Mouse (Mus musculus): ENCODE results near the gene Fam13a. TPM values are rescaled to one million over a fixed set of nuclear protein-coding genes. Genes with fewer than 3 reads are reported as not detected.

Gene Fam13a
- polyA plus RNA-seq, 1 experiment from 2014 or later, result 5.7 TPM

- H3K36me3 ChIP-seq, result no peaks in the 10 kb centered on the region
- no peak overlapping the region for H3K4me2 ChIP-seq (replicated peaks)
- no peak overlapping the region for H3K27ac ChIP-seq
- H3K9ac ChIP-seq, result no peak overlapping the region
- H3K4me3 ChIP-seq, result no peak overlapping the region
- no peaks in the 10 kb centered on the region for H3K27me3 ChIP-seq
- WGBS, result 73% methylated on average over 4 of the region's 4 CpGs
- peaks cover 5% of the 10 kb centered on the region; the same call in 1 of the 2 replicates for H3K4me1 ChIP-seq
- H3K9me3 ChIP-seq, result no peaks in the 10 kb centered on the region
- ATAC-seq (ENCODE audit: insufficient number of reproducible peaks, insufficient read depth, low FRiP score, low TSS enrichment), result no peak
These were observed 93.2 kb downstream of the Fam13a start for GRCm38 (mm10) chr6:58931149-58931548.

DNA sequence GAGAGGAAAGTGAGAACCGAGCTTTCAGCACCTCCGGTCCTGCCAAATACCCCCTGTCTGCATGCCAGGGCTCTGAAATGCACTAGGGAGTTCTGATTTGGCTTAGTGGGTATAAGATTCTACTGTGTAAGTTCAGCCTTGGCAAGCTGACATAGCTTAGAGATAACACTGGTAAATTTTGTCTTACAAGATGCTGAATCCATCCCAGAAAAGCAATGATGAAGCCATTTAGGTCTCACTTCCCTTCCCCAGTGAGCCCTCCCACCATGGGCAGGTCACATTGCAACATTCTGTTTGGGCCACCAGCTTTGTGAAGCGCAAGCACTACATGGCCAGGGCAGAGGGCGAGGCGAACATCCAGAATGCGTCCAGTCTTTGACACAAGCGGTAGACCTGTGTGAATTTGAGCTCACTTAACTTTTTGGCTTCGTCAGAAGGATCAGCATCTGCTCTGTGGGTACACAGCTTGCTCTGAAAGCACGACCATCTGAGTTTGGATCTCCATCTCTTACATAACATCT lies 94.4 kb downstream of the Fam13a start:
- WGBS, result 87% methylated on average over 9 of the region's 9 CpGs

GRCm38 (mm10) chr6:58927881-58928280 lies 96.5 kb downstream of the Fam13a start:
- Histone ChIP-seq H3K4me3 (no peak overlapping the region), H3K4me2 (replicated peaks) (no peak overlapping the region), H3K27ac (no peak overlapping the region), H3K27me3 (no peaks in the 10 kb centered on the region), H3K36me3 (no peaks in the 10 kb centered on the region), H3K9ac (no peak overlapping the region), H3K4me1 (peaks cover under 1% of the 10 kb centered on the region; the same call in 1 of the 2 replicates), H3K9me3 (no peaks in the 10 kb centered on the region)
- ATAC-seq (ENCODE audit: insufficient number of reproducible peaks, insufficient read depth, low FRiP score, low TSS enrichment), result no peak
- WGBS, result 76% methylated on average over 2 of the region's 2 CpGs

More for the DNA sequence above, 94.4 kb downstream of the Fam13a start:
- no peak for ATAC-seq (ENCODE audit: insufficient number of reproducible peaks, insufficient read depth, low FRiP score, low TSS enrichment)
- no peak overlapping the region for H3K4me2 ChIP-seq (replicated peaks)
- no peaks in the 10 kb centered on the region for H3K9me3 ChIP-seq
- H3K9ac ChIP-seq, result no peak overlapping the region
- no peak overlapping the region for H3K27ac ChIP-seq
- H3K4me3 ChIP-seq, result no peak overlapping the region
- peaks cover 5% of the 10 kb centered on the region; the same call in 1 of the 2 replicates for H3K4me1 ChIP-seq
- no peaks in the 10 kb centered on the region for H3K36me3 ChIP-seq
- H3K27me3 ChIP-seq, result no peaks in the 10 kb centered on the region

- H3K4me1 ChIP-seq, result no peaks in the 10 kb centered on the region
- ATAC-seq (ENCODE audit: insufficient number of reproducible peaks, insufficient read depth, low FRiP score, low TSS enrichment), result no peak
- 89% methylated on average over 5 of the region's 5 CpGs for WGBS
- H3K27me3 ChIP-seq, result no peaks in the 10 kb centered on the region
- no peaks in the 10 kb centered on the region for H3K36me3 ChIP-seq
- no peak overlapping the region for H3K27ac ChIP-seq
- no peak overlapping the region for H3K4me2 ChIP-seq (replicated peaks)
- no peak overlapping the region for H3K4me3 ChIP-seq
- H3K9me3 ChIP-seq, result no peaks in the 10 kb centered on the region
- no peak overlapping the region for H3K9ac ChIP-seq
These were observed 101.8 kb downstream of the Fam13a start for GRCm38 (mm10) chr6:58922511-58922910.

GRCm38 (mm10) chr6:58921623-58922022 lies 102.7 kb downstream of the Fam13a start:
- H3K9ac ChIP-seq, result no peak overlapping the region
- 46% methylated on average over 3 of the region's 3 CpGs for WGBS
- no peaks in the 10 kb centered on the region for H3K4me1 ChIP-seq
- no peak overlapping the region for H3K27ac ChIP-seq
- H3K4me2 ChIP-seq (replicated peaks), result no peak overlapping the region
- H3K4me3 ChIP-seq, result no peak overlapping the region
- no peaks in the 10 kb centered on the region for H3K36me3 ChIP-seq
- H3K9me3 ChIP-seq, result no peaks in the 10 kb centered on the region
- no peak for ATAC-seq (ENCODE audit: insufficient number of reproducible peaks, insufficient read depth, low FRiP score, low TSS enrichment)
- H3K27me3 ChIP-seq, result no peaks in the 10 kb centered on the region

DNA sequence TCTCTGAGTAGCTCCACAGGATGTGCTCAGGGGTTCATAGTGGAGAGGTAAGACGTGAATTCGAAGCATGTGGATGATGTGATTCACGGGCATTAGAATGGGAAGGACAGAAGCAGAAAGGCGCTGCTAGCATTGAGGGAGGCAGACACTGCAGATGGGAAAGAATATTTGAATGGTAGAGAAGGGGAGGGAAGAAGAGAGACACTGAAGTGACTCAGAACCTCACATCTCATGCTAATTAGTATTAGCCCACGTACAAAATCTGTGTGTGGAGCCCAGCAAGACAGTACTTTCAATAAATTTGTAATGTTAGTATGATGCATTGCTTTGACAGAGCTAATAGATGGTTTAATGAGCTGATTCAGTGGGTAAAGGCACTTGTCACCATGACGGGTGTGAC lies 103.6 kb downstream of the Fam13a start:
- no peak overlapping the region for H3K4me3 ChIP-seq
- no peaks in the 10 kb centered on the region for H3K27me3 ChIP-seq
- H3K9me3 ChIP-seq, result no peaks in the 10 kb centered on the region
- H3K9ac ChIP-seq, result no peak overlapping the region
- H3K27ac ChIP-seq, result no peak overlapping the region
- H3K36me3 ChIP-seq, result no peaks in the 10 kb centered on the region
- ATAC-seq (ENCODE audit: insufficient number of reproducible peaks, insufficient read depth, low FRiP score, low TSS enrichment), result no peak
- no peak overlapping the region for H3K4me2 ChIP-seq (replicated peaks)
- WGBS, result 88% methylated on average over 6 of the region's 6 CpGs
- no peaks in the 10 kb centered on the region for H3K4me1 ChIP-seq

DNA sequence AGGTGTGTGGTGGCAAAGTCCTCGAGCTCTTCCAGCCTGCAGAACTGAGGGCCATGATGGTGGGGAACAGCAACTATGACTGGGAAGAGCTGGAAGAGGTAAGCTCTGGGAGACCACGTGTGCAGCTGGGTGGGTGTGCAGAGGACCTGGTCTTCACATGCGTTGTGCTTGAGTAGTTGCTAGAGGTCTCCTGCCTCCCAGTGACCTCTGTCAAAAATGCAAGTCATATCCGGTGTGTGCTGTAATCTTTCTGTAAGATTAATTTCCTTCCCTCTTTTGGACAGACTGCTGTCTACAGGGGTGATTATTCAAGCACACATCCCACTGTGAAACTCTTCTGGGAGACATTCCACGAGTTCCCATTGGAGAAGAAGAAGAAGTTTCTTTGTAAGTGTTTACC lies 107.9 kb downstream of the Fam13a start:
- WGBS, result 80% methylated on average over 5 of the region's 5 CpGs
- Histone ChIP-seq H3K4me2 (replicated peaks) (no peak overlapping the region), H3K27me3 (no peaks in the 10 kb centered on the region), H3K4me1 (no peaks in the 10 kb centered on the region), H3K36me3 (no peaks in the 10 kb centered on the region), H3K27ac (no peak overlapping the region), H3K4me3 (no peak overlapping the region), H3K9ac (no peak overlapping the region), H3K9me3 (no peaks in the 10 kb centered on the region)
- no peak for ATAC-seq (ENCODE audit: insufficient number of reproducible peaks, insufficient read depth, low FRiP score, low TSS enrichment)

- no peaks in the 10 kb centered on the region for H3K9me3 ChIP-seq
- no peak overlapping the region for H3K9ac ChIP-seq
- H3K36me3 ChIP-seq, result no peaks in the 10 kb centered on the region
- no peaks in the 10 kb centered on the region for H3K27me3 ChIP-seq
- H3K4me1 ChIP-seq, result no peaks in the 10 kb centered on the region
- H3K4me2 ChIP-seq (replicated peaks), result no peak overlapping the region
- 82% methylated on average over 5 of the region's 5 CpGs for WGBS
- H3K27ac ChIP-seq, result no peak overlapping the region
- no peak for ATAC-seq (ENCODE audit: insufficient number of reproducible peaks, insufficient read depth, low FRiP score, low TSS enrichment)
- no peak overlapping the region for H3K4me3 ChIP-seq
These were observed 110.4 kb downstream of the Fam13a start for GRCm38 (mm10) chr6:58913971-58914370.

DNA sequence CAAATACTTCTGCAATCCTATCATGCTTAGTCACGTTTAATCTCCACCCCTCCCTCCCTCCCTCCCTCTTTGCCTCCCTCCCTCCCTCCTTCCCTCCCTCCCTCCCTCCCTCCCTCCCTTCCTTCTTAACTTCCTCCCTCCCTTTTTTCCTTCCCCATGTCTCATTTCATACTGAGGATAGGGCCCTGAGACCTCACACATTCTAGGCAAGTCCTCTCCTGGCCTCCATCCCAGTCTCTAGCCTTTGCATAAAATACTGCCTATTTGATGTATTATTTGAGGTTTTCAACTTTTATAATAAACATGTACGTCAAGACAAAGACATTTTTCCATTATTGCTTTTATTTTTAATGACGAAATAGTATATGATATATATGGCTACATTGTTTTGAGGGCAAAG lies 110.8 kb downstream of the Fam13a start:
- Histone ChIP-seq H3K4me2 (replicated peaks) (no peak overlapping the region), H3K9me3 (no peaks in the 10 kb centered on the region), H3K36me3 (no peaks in the 10 kb centered on the region), H3K4me1 (no peaks in the 10 kb centered on the region), H3K27me3 (no peaks in the 10 kb centered on the region), H3K9ac (no peak overlapping the region), H3K4me3 (no peak overlapping the region), H3K27ac (no peak overlapping the region)
- ATAC-seq (ENCODE audit: insufficient number of reproducible peaks, insufficient read depth, low FRiP score, low TSS enrichment), result no peak
- 74% methylated on average over 3 of the region's 3 CpGs for WGBS

DNA sequence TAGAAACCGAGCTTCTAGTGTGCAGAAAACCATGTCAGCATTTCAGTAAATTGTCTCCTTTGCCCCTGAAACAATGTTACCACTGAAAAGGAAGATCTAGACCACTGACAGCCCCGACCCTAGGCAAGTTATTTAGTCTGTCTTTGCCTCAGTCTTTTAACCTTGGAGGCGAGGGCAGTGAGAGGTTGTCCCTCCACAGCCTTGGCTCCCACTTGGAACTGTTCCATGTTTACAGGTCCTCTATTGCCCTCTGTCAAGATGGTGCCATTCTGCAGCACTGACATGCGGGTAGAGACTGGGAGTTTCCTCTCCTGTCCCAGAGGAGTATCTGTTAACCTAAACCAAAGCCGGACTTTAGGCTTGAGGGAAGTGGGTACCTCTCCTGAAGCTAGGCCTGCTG lies 111.5 kb downstream of the Fam13a start:
- Histone ChIP-seq H3K9ac (no peak overlapping the region), H3K27me3 (no peaks in the 10 kb centered on the region), H3K4me2 (replicated peaks) (no peak overlapping the region), H3K4me3 (no peak overlapping the region), H3K27ac (no peak overlapping the region), H3K4me1 (no peaks in the 10 kb centered on the region), H3K36me3 (no peaks in the 10 kb centered on the region), H3K9me3 (no peaks in the 10 kb centered on the region; the same call in 1 of the 2 replicates)
- ATAC-seq (ENCODE audit: insufficient number of reproducible peaks, insufficient read depth, low FRiP score, low TSS enrichment), result no peak
- WGBS, result 51% methylated on average over 5 of the region's 5 CpGs

- H3K27ac ChIP-seq, result no peak overlapping the region
- peaks cover 17% of the 10 kb centered on the region for H3K9me3 ChIP-seq
- H3K4me3 ChIP-seq, result no peak overlapping the region
- no peak overlapping the region for H3K4me2 ChIP-seq (replicated peaks)
- no peaks in the 10 kb centered on the region for H3K4me1 ChIP-seq
- WGBS, result 85% methylated on average over 2 of the region's 2 CpGs
- H3K9ac ChIP-seq, result no peak overlapping the region
- no peak for ATAC-seq (ENCODE audit: insufficient number of reproducible peaks, insufficient read depth, low FRiP score, low TSS enrichment)
- no peaks in the 10 kb centered on the region for H3K36me3 ChIP-seq
- H3K27me3 ChIP-seq, result peaks cover 5% of the 10 kb centered on the region; the same call in 1 of the 2 replicates
These were observed 116.6 kb downstream of the Fam13a start for GRCm38 (mm10) chr6:58907791-58908190.

GRCm38 (mm10) chr6:58907336-58907735 lies 117.0 kb downstream of the Fam13a start:
- Histone ChIP-seq H3K9ac (no peak overlapping the region), H3K27me3 (peaks cover 5% of the 10 kb centered on the region; the same call in 1 of the 2 replicates), H3K4me2 (replicated peaks) (peak overlapping the region; percentile 69), H3K9me3 (peaks cover 17% of the 10 kb centered on the region), H3K4me3 (peak overlapping the region; percentile 45), H3K4me1 (no peaks in the 10 kb centered on the region), H3K36me3 (no peaks in the 10 kb centered on the region), H3K27ac (no peak overlapping the region)
- WGBS, result 80% methylated on average over 8 of the region's 8 CpGs
- ATAC-seq (ENCODE audit: insufficient number of reproducible peaks, insufficient read depth, low FRiP score, low TSS enrichment), result no peak

Data from embryonic facial prominence, embryonic 12.5 days (tissue).